Mouse (Mus musculus) embryonic fibroblast, embryonic 13.5 days (primary cell): ENCODE results near the gene Ffar1. TPM values are rescaled to one million over a fixed set of nuclear protein-coding genes. Genes with fewer than 3 reads are reported as not detected.

Experiments
- H3K27ac ChIP-seq: 2 replicates; pipeline ENCODE4 v1.5.1; 2012; ENCODE audit warnings: low read length, control low read depth, inconsistent platforms; ENCODE audit not compliant: insufficient read depth
- H3K4me1 ChIP-seq: 2 replicates; pipeline ENCODE4 v1.6.1; 2011; ENCODE audit warnings: low read length; ENCODE audit not compliant: control insufficient read depth, insufficient read depth
- H3K4me3 ChIP-seq: 2 replicates; pipeline ENCODE4 v1.5.1; 2011; ENCODE audit warnings: mild to moderate bottlenecking, control low read depth, low read length; ENCODE audit not compliant: insufficient read depth
- CTCF ChIP-seq: IDR thresholded peaks from 2 replicates; pipeline ENCODE4 v1.5.1; 2011; ENCODE audit warnings: mild to moderate bottlenecking, control low read depth, low read length, moderate library complexity, borderline replicate concordance; ENCODE audit not compliant: insufficient read depth
- POLR2A ChIP-seq: IDR thresholded peaks from 2 replicates; pipeline ENCODE4 v1.6.1; 2011; ENCODE audit warnings: low read depth, mild to moderate bottlenecking, control low read depth, low read length, moderate library complexity
- polyA plus RNA-seq: library from polyadenylated mRNA; stranded (reverse); fragments of >200 nt; gene quantifications from 2 replicates; pipeline ENCODE4 v1.2.4, GENCODE M21; 2011; ENCODE audit warnings: low read depth; ENCODE audit not compliant: missing spikeins, insufficient read length

Ffar1 gene
- polyA plus RNA-seq, 1 experiment: not detected

- no peak for TF ChIP-seq POLR2A
- TF ChIP-seq CTCF: no peak
- no peaks in the 10 kb centered on the region for H3K4me1 ChIP-seq
- H3K27ac ChIP-seq: no peak overlapping the region
- H3K4me3 ChIP-seq: no peak overlapping the region
Observed at GRCm38 (mm10) chr7:30811757-30812290, 49.5 kb downstream of the Ffar1 start.

GRCm38 (mm10) chr7:30810319-30810718, 51.0 kb downstream of the Ffar1 start:
- no peak overlapping the region for H3K4me3 ChIP-seq
- TF ChIP-seq CTCF (no peak), POLR2A (no peak)
- no peaks in the 10 kb centered on the region for H3K4me1 ChIP-seq
- H3K27ac ChIP-seq: no peak overlapping the region

Other genes with a start within 250 kb of the Ffar1 start
- 0.47 and 0.49 TPM in 2 replicates for gene Upk1a, start 248.7 kb downstream of the Ffar1 start, polyA plus RNA-seq
- 550 and 557 TPM in 2 replicates for gene Cox6b1, start 235.4 kb downstream of the Ffar1 start, polyA plus RNA-seq
- gene Etv2, start 225.7 kb downstream of the Ffar1 start, polyA plus RNA-seq: not detected in 2 replicates
- 32.9 and 33.9 TPM in 2 replicates for gene Rbm42, start 211.2 kb downstream of the Ffar1 start, polyA plus RNA-seq
- 8.1 and 10.5 TPM in 2 replicates for gene Haus5, start 196.6 kb downstream of the Ffar1 start, polyA plus RNA-seq
- not detected in 2 replicates for gene Pmis2, start 190.0 kb downstream of the Ffar1 start, polyA plus RNA-seq
- gene 2200002J24Rik, start 162.6 kb downstream of the Ffar1 start, polyA plus RNA-seq: not detected in 2 replicates
- gene Atp4a, start 149.4 kb downstream of the Ffar1 start, polyA plus RNA-seq: not detected in 2 replicates
- 136 and 144 TPM in 2 replicates for gene Tmem147, start 132.0 kb downstream of the Ffar1 start, polyA plus RNA-seq
- not detected in 2 replicates for gene Gapdhs, start 117.9 kb downstream of the Ffar1 start, polyA plus RNA-seq
- 4.4 and 5.1 TPM in 2 replicates for gene Sbsn, start 110.1 kb downstream of the Ffar1 start, polyA plus RNA-seq
- gene Dmkn, start 97.8 kb downstream of the Ffar1 start, polyA plus RNA-seq: not detected in 2 replicates
- not detected in 2 replicates for gene Krtdap, start 73.7 kb downstream of the Ffar1 start, polyA plus RNA-seq
- not detected in 2 replicates for gene Ffar2, start 37.8 kb downstream of the Ffar1 start, polyA plus RNA-seq
- gene Ffar3, start 5.4 kb downstream of the Ffar1 start, polyA plus RNA-seq: not detected in 2 replicates
- not detected in 2 replicates for gene Cd22, start 18.8 kb upstream of the Ffar1 start, polyA plus RNA-seq
- gene Mag, start 53.3 kb upstream of the Ffar1 start, polyA plus RNA-seq: not detected in 2 replicates
- not detected in 2 replicates for gene Hamp2, start 63.1 kb upstream of the Ffar1 start, polyA plus RNA-seq
- gene Hamp, start 82.5 kb upstream of the Ffar1 start, polyA plus RNA-seq: not detected in 2 replicates
- 55.5 and 61.1 TPM in 2 replicates for gene Usf2, start 95.2 kb upstream of the Ffar1 start, polyA plus RNA-seq
- gene Lsr, start 111.9 kb upstream of the Ffar1 start, polyA plus RNA-seq: not detected in 2 replicates
- not detected in 2 replicates for gene Fam187b, start 112.2 kb upstream of the Ffar1 start, polyA plus RNA-seq
- gene Fxyd5, start 180.9 kb upstream of the Ffar1 start, polyA plus RNA-seq: 79.0 and 143 TPM in 2 replicates
- not detected in 2 replicates for gene Fxyd7, start 189.9 kb upstream of the Ffar1 start, polyA plus RNA-seq
- gene Fxyd1, start 195.6 kb upstream of the Ffar1 start, polyA plus RNA-seq: 10.3 TPM in 1 of 2 replicates, not detected in the other
- gene Lgi4, start 197.8 kb upstream of the Ffar1 start, polyA plus RNA-seq: 0.92 and 1.1 TPM in 2 replicates
- not detected in 2 replicates for gene Fxyd3, start 215.1 kb upstream of the Ffar1 start, polyA plus RNA-seq